ENCODE assay signal across 1 mouse cellular context in genomic region chr12:103348506-103348905, GRCm38 (mm10).
TF ChIP-seq lines count a peak whose summit lies in the region.

No protein-coding gene starts in this region.

TF ChIP-seq in MEL, 35 proteins besides CTCF, POLR2A, EP300 and RAD21 (continued from another document):
- peak; percentile 60 for TF ChIP-seq ZC3H11A (IDR thresholded peaks at IDR 0.05; ENCODE audit: low read depth, low read length)
- no peak for TF ChIP-seq USF1 (IDR thresholded peaks at IDR 0.05; ENCODE audit: low read depth, low read length)
- no peak for TF ChIP-seq GATA1 (IDR thresholded peaks at IDR 0.05; ENCODE audit: low read depth, low read length)
- TF ChIP-seq MYC (IDR thresholded peaks at IDR 0.05; ENCODE audit: low read depth, low read length), result peak; percentile 94
- no peak for TF ChIP-seq NRF1 (IDR thresholded peaks at IDR 0.05; ENCODE audit: insufficient read depth, low read depth, low read length, poor library complexity, severe bottlenecking)
- TF ChIP-seq KAT2A (conservative IDR thresholded peaks at IDR 0.05; ENCODE audit: low read depth, low read length), result no peak
- no peak for TF ChIP-seq CHD2 (IDR thresholded peaks at IDR 0.05; ENCODE audit: low read length)
- no peak for TF ChIP-seq TAL1 (IDR thresholded peaks at IDR 0.05; ENCODE audit: low read length)
- no peak for TF ChIP-seq UBTF (IDR thresholded peaks at IDR 0.05; ENCODE audit: borderline replicate concordance, insufficient read depth, low read depth, low read length)
- no peak for TF ChIP-seq JUND (IDR thresholded peaks at IDR 0.05; ENCODE audit: low read depth, low read length)
